Comparison of ENCODE assay signal across 9 mouse cellular contexts in genomic region chr7:81626460-81626859, GRCm38 (mm10). TPM values are rescaled to one million over a fixed set of nuclear protein-coding genes. Genes with fewer than 3 reads are reported as not detected.
DNase-seq lines count a peak whose midpoint lies in the region; ATAC-seq and TF ChIP-seq lines count a peak whose summit lies in the region.
"Had no signal": no experiment of that assay in that cellular context is flagged by ENCODE, and none has a peak within 500 bp of the region (broad histone marks: within the 10 kb centered on the region; RNA-seq: fewer than 3 reads in every experiment).

No protein-coding gene starts in this region.

- H3K9me3 ChIP-seq in intestine, postnatal 0 days (ENCODE audit: control insufficient read depth), result no peaks in the 10 kb centered on the region
- H3K9me3 ChIP-seq in intestine, embryonic 16.5 days (ENCODE audit: control insufficient read depth, low read length), result no peaks in the 10 kb centered on the region
- H3K9me3 ChIP-seq in G1E (replicated peaks), result no peaks in the 10 kb centered on the region
- no peaks in the 10 kb centered on the region for H3K9me3 ChIP-seq in midbrain, embryonic 15.5 days

- no peak overlapping the region for H3K27ac ChIP-seq in intestine, postnatal 0 days (ENCODE audit: low read depth, low read length)
- H3K27ac ChIP-seq in intestine, embryonic 16.5 days (ENCODE audit: low read length), result no peak overlapping the region
- H3K27ac ChIP-seq in midbrain, embryonic 15.5 days, result no peak overlapping the region

- H3K4me1 ChIP-seq in intestine, postnatal 0 days (replicated peaks; ENCODE audit: control insufficient read depth, insufficient read depth, low read length), result no peaks in the 10 kb centered on the region
- no peaks in the 10 kb centered on the region for H3K4me1 ChIP-seq in intestine, embryonic 16.5 days (ENCODE audit: control insufficient read depth, insufficient read depth, low read length)
- H3K4me1 ChIP-seq in G1E (ENCODE audit: insufficient read depth, low read depth, low read length), result peaks cover 2% of the 10 kb centered on the region; the same call in 1 of the 2 replicates
- H3K4me1 ChIP-seq in midbrain, embryonic 15.5 days, result no peaks in the 10 kb centered on the region

- 79% methylated on average over 2 of the region's 2 CpGs for WGBS in intestine, postnatal 0 days
- 88% methylated on average over 2 of the region's 2 CpGs for WGBS in intestine, embryonic 16.5 days
- 90% methylated on average over 2 of the region's 2 CpGs for WGBS in midbrain, embryonic 15.5 days

- no peak for ATAC-seq in intestine, postnatal 0 days
- no peak for ATAC-seq in intestine, embryonic 16.5 days
- no peak for ATAC-seq in G1E (ENCODE audit: extremely low read depth, insufficient number of reproducible peaks, low FRiP score, poor library complexity, severe bottlenecking)
- ATAC-seq in midbrain, embryonic 15.5 days (replicated peaks), result no peak

- no peak overlapping the region for H3K9ac ChIP-seq in intestine, postnatal 0 days (ENCODE audit: low read depth, low read length)
- H3K9ac ChIP-seq in intestine, embryonic 16.5 days (ENCODE audit: low read depth, low read length), result no peak overlapping the region
- H3K9ac ChIP-seq in midbrain, embryonic 15.5 days, result no peak overlapping the region

- no peaks in the 10 kb centered on the region; the same call in 1 of the 2 replicates for H3K36me3 ChIP-seq in intestine, postnatal 0 days (ENCODE audit: control insufficient read depth, insufficient read depth)
- H3K36me3 ChIP-seq in intestine, embryonic 16.5 days (ENCODE audit: control insufficient read depth, insufficient read depth, low read length), result no peaks in the 10 kb centered on the region
- peaks cover 75% of the 10 kb centered on the region for H3K36me3 ChIP-seq in G1E (replicated peaks)
- H3K36me3 ChIP-seq in midbrain, embryonic 15.5 days (replicated peaks), result no peaks in the 10 kb centered on the region

- no peak overlapping the region for H3K4me3 ChIP-seq in intestine, postnatal 0 days (ENCODE audit: low read depth, low read length)
- no peak overlapping the region for H3K4me3 ChIP-seq in intestine, embryonic 16.5 days (ENCODE audit: low read length)
- no peak overlapping the region for H3K4me3 ChIP-seq in G1E (ENCODE audit: low read depth, low read length)
- no peak overlapping the region for H3K4me3 ChIP-seq in midbrain, embryonic 15.5 days

- TF ChIP-seq CTCF in intestine, postnatal 0 days (IDR thresholded peaks at IDR 0.05; ENCODE audit: low read depth), result peak; percentile 70
- peak; percentile 71 for TF ChIP-seq CTCF in G1E (IDR thresholded peaks at IDR 0.05; ENCODE audit: low read depth, low read length)

- no peak overlapping the region for H3K4me2 ChIP-seq in intestine, postnatal 0 days (replicated peaks; ENCODE audit: low read depth)
- no peak overlapping the region for H3K4me2 ChIP-seq in intestine, embryonic 16.5 days (ENCODE audit: low read depth, low read length)
- H3K4me2 ChIP-seq in midbrain, embryonic 15.5 days, result no peak overlapping the region

- DNase-seq in 416B (ENCODE audit: low read depth), result peak; percentile 51
- no peak for DNase-seq in G1E (ENCODE audit: low spot score)
- peak; percentile 5 for DNase-seq in lung, postnatal 10 days
- no peak for DNase-seq in frontal cortex, postnatal 14 days (ENCODE audit: low spot score in 2 of 2)
- no peak for DNase-seq in gastrocnemius, adult 8-10 months (ENCODE audit: low spot score in 2 of 2)
- DNase-seq: gastrocnemius, postnatal 25 days had no signal

- H3K27me3 ChIP-seq in intestine, postnatal 0 days (replicated peaks; ENCODE audit: control insufficient read depth, insufficient read depth, low read length), result no peaks in the 10 kb centered on the region
- H3K27me3 ChIP-seq in intestine, embryonic 16.5 days (replicated peaks; ENCODE audit: control insufficient read depth, insufficient read depth, low read length), result no peaks in the 10 kb centered on the region
- H3K27me3 ChIP-seq in G1E (ENCODE audit: insufficient read depth, low read length), result no peaks in the 10 kb centered on the region
- no peaks in the 10 kb centered on the region for H3K27me3 ChIP-seq in midbrain, embryonic 15.5 days (replicated peaks)

RNA-seq across cellular contexts. Expression of gene Whamm, which starts 55.4 kb away (rescaled TPM):
- 5.9 and 6.8 TPM in 2 replicates for polyA plus RNA-seq in intestine, postnatal 0 days (2015; fragmentation: Nextera tagmentation; extraction: Ambion mirVana)
- 1.4 and 1.9 TPM in 2 replicates for polyA plus RNA-seq in intestine, embryonic 16.5 days (2015; fragmentation: Nextera tagmentation; extraction: Ambion mirVana)
- total RNA-seq in G1E (2014; fragmentation: Nextera tagmentation) (35.3 and 40.6 TPM in 2 replicates), G1E (2017) (19.2 and 25.3 TPM in 2 replicates)
- 22.5 and 23.6 TPM in 2 replicates for polyA plus RNA-seq in G1E (2012)
- polyA plus RNA-seq in midbrain, embryonic 15.5 days (2015; fragmentation: Nextera tagmentation; extraction: Ambion mirVana), result 6.0 and 6.9 TPM in 2 replicates
- 1 to 10 TPM; 7.6 to 9.6 (median 9.1) TPM for total RNA-seq in gastrocnemius, adult 8-10 months (2022)

RNA-seq across cellular contexts. Expression of gene Fsd2, which starts 59.7 kb away (rescaled TPM):
- polyA plus RNA-seq in intestine, postnatal 0 days (2015; fragmentation: Nextera tagmentation; extraction: Ambion mirVana), result 0.05 and 0.08 TPM in 2 replicates
- polyA plus RNA-seq in intestine, embryonic 16.5 days (2015; fragmentation: Nextera tagmentation; extraction: Ambion mirVana), result 0.07 and 0.11 TPM in 2 replicates
- not detected in 2 replicates for total RNA-seq in G1E (2014; fragmentation: Nextera tagmentation)
- 0.05 and 0.06 TPM in 2 replicates for total RNA-seq in G1E (2017)
- not detected in 2 replicates for polyA plus RNA-seq in G1E (2012)
- 0.17 and 0.29 TPM in 2 replicates for polyA plus RNA-seq in midbrain, embryonic 15.5 days (2015; fragmentation: Nextera tagmentation; extraction: Ambion mirVana)
- 100 to 1,000 TPM; 291 to 459 (median 401) TPM for total RNA-seq in gastrocnemius, adult 8-10 months (2022)

Comparison
In these comparisons a context has a peak if more than half of its experiments do, and no peak if none do; other contexts are left out.
1. DNase-seq: peak in 416B (single experiment) and lung, postnatal 10 days (single experiment); none in G1E (single experiment), frontal cortex, postnatal 14 days (0 of 2) and gastrocnemius, adult 8-10 months (0 of 2).